ENCODE assay signal across 29 mouse cellular contexts in genomic region chr14:30167606-30168005, GRCm38 (mm10).
"Had no signal": no experiment of that assay in that cellular context is flagged by ENCODE, and none has a peak within 500 bp of the region (broad histone marks: within the 10 kb centered on the region; RNA-seq: fewer than 3 reads in every experiment).

No protein-coding gene starts in this region.

- H3K36me3 ChIP-seq: heart, embryonic 12.5 days; heart, embryonic 15.5 days; hindbrain, embryonic 10.5 days; hindbrain, embryonic 12.5 days; hindbrain, embryonic 13.5 days; hindbrain, embryonic 15.5 days; intestine, embryonic 15.5 days; kidney, embryonic 15.5 days had no signal

- H3K27ac ChIP-seq: heart, embryonic 13.5 days; heart, embryonic 15.5 days; hindbrain, embryonic 10.5 days; hindbrain, embryonic 12.5 days; hindbrain, embryonic 13.5 days; hindbrain, embryonic 14.5 days; hindbrain, embryonic 15.5 days; hindbrain, postnatal 0 days; intestine, embryonic 15.5 days; kidney, embryonic 15.5 days; kidney, postnatal 0 days; left cerebral cortex, adult 2 months had no signal

- H3K27me3 ChIP-seq: heart, embryonic 12.5 days; heart, embryonic 13.5 days; heart, embryonic 15.5 days; hindbrain, embryonic 12.5 days; hindbrain, embryonic 13.5 days; hindbrain, embryonic 15.5 days; intestine, embryonic 15.5 days; kidney, embryonic 15.5 days had no signal

- H3K4me3 ChIP-seq: heart, embryonic 12.5 days; heart, embryonic 13.5 days; heart, embryonic 15.5 days; hindbrain, embryonic 10.5 days; hindbrain, embryonic 12.5 days; hindbrain, embryonic 13.5 days; hindbrain, embryonic 15.5 days; intestine, embryonic 15.5 days; kidney, embryonic 15.5 days; layer of hippocampus, adult 2 months; left cerebral cortex, adult 2 months had no signal

- DNase-seq: heart, postnatal 10 days; heart, postnatal 14 days; heart, postnatal 36 days; kidney, adult 11 months; kidney, adult 18-20 months; kidney, adult 2 months; kidney, adult 8-10 months; kidney, adult 9 months; kidney, postnatal 10 days; kidney, postnatal 14 days; kidney, postnatal 25 days; kidney, postnatal 36 days; kidney, postnatal 4 days; layer of hippocampus, adult 9-11 months; layer of hippocampus, postnatal 36 days had no signal

- H3K9me3 ChIP-seq: heart, embryonic 12.5 days; heart, embryonic 13.5 days; heart, embryonic 15.5 days; hindbrain, embryonic 10.5 days; hindbrain, embryonic 12.5 days; hindbrain, embryonic 13.5 days; hindbrain, embryonic 15.5 days; intestine, embryonic 15.5 days; kidney, embryonic 15.5 days had no signal

- H3K4me1 ChIP-seq: intestine, embryonic 15.5 days had no signal
